Mouse (Mus musculus) cerebellum, adult 8-10 months (tissue): ENCODE results near the gene Plpp1.

ENCODE experiments used
- DNase-seq: peaks from one replicate; pipeline ENCODE4 v3.0.0; 2022

Gene Plpp1

DNA sequence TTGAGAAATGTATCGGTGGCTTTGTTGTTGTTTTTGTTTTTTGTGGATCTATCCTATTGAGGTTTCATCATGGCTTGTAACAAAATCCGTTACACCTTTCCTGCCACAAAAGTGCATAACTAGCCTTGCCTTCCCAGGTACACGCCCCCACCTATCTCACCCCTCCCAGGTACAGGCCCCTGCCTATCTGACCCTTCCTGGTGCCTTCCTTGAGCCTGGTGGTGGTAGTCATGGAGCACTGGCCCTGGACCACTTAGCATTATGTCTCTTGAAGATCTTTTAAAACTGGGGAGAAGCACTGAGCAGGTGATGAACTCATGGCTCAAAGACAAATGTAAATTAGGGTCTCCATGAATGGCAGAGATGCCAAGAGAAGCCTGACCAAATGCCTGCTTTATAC lies 61.8 kb downstream of the Plpp1 start:
- DNase-seq = no peak

DNA sequence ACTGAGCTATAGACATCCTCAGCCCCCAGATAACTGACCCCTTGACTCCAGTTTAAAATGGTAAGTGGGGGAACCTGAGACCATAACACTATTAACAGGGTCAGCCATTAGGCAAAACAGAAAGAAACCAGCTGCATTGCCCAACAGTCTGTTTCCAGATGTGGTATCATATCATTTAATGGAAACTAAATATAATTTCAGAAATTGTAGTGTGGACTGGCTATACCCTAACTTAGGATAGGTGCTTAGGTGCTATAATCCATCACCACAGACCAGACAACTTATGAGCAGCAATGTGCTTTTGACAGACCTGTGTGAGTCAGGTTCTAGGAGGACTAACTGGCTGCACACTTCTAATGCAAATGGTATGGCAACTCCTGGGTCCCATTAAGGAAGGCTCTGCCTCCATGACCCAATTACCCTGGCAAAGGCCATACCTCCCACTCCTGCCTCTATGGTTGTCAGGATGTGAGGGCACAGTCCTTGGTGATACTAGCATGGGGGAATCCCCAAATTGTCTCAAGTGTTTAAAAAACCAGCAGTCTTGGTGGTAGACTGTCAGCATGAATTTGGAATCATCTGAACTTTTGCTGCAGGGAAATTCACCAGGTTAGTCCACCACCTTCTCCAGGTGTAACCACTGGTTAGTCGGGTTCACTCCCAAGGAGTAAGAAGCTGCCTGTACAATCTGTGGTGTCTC lies 62.5 kb downstream of the Plpp1 start:
- no peak for DNase-seq

DNA sequence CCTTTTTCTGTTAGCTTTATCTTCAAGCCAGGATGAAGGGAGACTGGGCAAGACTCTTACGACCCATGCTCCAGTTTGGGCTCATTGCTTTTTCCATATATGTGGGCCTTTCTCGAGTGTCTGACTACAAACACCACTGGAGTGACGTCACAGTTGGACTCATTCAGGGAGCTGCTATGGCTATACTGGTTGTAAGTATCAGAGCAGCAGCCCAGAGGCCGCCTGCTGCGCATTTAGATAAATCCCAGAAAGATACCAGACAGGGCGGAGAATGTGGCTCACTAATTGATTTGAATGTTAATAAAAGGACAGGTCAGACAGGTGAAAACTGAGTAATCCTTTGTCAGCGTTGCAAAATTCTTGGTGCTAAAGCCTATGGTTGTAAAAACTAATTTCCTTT lies 66.2 kb downstream of the Plpp1 start:
- DNase-seq = no peak

DNA sequence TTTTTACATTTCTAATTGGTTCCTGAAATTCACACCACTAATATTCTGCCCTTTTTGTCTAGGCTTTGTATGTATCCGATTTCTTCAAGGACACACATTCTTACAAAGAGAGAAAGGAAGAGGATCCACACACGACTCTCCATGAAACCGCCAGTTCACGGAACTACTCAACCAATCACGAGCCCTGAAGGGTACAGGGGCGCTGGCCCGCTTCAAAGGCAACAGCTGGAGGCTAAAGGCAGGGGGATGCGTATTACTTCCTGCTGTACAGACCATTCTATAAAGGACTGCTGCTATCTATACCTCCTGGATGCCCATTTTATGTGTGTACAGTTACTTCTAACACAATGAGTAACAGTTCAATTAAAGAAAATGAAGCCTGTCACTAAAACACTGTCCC lies 66.8 kb downstream of the Plpp1 start:
- no peak for DNase-seq

DNA sequence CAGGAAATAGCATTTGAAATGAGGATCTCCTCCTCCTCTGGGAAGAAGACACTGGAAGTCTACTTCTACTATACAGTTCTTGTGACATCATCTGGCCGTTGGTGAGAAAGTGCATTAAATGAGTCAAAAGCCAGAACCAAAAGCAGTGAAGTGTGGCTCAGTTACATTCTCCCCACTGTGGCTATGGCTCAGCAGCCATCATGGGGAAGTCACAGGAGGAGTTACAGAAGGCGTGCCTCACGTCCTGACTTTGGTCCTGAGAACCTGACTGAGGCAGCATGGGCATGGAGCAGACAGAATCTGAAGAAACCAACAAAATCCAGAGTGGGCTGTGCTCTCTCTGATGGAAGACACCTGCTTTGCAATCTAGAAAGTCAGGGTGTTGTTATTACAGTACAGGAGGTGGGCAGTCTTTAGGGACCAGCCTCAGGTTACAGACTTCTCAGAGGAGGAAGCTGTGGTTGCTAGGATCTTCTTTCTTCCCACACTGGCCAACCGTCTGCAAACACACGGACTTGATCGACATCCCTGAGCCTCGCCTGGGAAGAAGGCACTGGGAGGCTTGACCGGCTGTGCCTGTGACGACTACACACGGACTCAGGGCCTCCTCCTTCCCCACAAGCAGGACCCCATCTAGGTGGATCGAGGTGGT lies 69.6 kb downstream of the Plpp1 start:
- DNase-seq = no peak

DNA sequence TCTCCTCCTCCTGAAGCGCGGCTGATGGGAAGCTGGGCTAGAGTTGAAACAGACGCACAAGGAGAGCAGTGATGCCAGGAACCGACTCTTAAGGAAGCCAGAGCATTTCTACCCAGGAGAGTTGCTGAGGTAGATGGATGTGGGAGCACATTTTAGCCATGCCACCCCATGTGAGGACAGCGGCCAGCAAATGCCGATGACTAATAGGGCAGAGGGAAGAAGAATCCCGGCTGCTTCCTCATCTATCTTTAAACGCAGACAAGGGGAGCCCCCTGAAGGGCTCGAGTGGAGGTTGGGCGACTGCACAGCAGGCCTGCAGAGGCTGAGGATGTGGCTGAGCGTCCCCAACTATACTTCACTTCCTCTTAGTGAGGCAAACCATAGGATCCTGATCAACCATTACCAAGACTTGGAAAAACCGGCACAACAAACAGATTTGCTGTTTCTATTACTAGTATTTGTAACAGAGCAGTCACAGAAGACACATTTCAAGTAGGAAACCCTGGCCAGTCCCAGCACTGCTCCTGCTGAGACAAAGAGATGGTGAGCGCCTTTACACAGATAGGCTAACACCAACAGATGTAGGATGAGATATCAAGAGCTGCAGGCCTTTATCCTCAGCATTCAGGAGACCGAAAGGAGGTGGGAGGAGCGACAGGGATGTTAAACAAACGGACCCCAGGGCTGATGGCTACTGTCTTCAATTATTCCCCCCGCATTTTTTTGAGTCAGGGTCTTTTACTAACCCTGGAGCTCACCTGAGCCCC lies 71.1 kb downstream of the Plpp1 start:
- no peak for DNase-seq

DNA sequence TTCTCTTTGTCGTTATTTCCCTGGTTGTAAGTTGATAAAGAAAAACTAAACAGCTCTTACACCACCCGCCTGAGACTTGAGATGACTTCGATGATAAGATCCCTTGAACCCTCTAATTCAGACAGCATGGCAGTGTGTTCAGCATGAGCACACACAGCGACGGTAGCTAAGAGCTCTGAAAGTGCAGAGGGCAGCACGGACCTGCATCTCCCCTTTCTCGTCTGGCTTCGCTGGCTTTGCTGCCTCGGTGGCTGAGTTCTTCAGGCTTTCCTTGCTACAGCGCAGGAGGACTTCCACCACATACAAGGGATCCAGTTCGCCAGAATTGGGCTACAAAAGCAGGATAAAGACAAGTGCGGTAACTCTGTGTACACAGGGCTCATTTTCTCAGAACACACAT lies 86.6 kb downstream of the Plpp1 start:
- no peak for DNase-seq

DNA sequence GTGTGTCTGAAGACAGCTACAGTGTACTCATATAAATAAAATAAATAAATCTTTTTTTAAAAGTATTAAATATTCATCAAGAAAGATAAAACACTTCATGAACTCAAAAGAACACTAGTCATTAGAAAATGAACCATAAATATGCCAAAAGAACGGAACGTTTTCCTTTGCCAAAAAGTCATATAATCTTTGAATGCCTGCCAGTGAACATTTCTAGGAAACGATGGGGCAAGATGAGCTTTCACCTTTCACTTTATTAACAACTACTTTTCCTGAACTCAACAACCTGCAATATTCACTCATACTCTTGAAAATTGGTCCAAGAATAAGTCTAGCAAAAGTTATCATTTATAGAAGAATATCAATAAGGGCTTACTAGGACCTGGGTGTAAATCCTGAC lies 101.6 kb downstream of the Plpp1 start:
- no peak for DNase-seq

DNA sequence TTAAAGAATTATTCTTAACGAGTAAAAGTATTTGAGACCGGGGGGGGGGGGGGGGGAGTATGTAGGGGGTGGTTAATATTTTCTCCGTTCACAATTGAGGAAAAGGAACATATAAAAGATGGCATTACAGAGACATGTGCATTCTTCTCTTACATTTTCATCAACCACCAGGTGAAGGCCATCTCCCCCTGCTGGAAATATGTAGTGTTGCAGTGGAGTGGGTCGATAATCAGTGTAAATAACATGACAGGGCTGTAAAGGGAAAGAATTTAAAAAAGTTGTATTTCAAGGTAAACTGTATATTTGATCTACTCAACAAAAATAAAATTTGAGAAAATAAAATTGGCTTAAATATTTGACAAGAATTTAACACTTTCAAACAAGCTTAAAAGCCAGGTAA lies 109.1 kb downstream of the Plpp1 start:
- DNase-seq = peak; percentile 19

DNA sequence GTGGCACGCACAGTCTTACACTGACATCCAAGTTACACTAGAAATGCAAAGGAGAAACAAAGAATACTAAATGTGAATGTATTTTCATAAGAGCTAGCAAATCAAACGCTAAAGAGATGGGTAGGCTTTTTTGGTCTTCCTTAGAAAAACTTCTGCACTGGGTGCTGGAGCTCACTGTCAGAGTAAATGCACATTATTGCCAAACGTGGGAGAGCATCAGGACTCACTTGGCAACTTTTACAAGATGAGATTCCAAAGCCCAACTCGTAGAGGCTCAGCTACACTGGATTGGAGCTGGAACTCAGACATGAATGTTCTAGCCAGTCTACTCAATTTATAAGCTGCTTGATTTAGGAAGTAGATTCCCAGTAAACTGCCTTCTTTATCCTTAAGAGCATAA lies 109.8 kb downstream of the Plpp1 start:
- DNase-seq = no peak
